Mouse (Mus musculus) kidney, adult 2 months (tissue): Measurements from ENCODE around the gene Ak1. TPM values are rescaled to one million over a fixed set of nuclear protein-coding genes. Genes with fewer than 3 reads are reported as not detected.

ENCODE experiments used
- DNase-seq: peaks from one replicate; pipeline ENCODE4 v3.0.0; 2021
- H3K27ac ChIP-seq: fragments of 200-500 bp; 2 replicates; pipeline ENCODE4 v1.5.1; 2012; ENCODE audit warnings: low read depth, low read length, control low read depth, inconsistent platforms; ENCODE audit not compliant: insufficient read depth
- H3K27me3 ChIP-seq: fragments of 200-500 bp; replicated peaks from 2 replicates; pipeline ENCODE4 v1.6.1; 2012; ENCODE audit warnings: mild to moderate bottlenecking, moderate library complexity, low read length, inconsistent platforms; ENCODE audit not compliant: control insufficient read depth, insufficient read depth
- H3K36me3 ChIP-seq: fragments of 200-500 bp; 2 replicates; pipeline ENCODE4 v1.6.1; 2012; ENCODE audit warnings: mild to moderate bottlenecking, moderate library complexity, low read length, inconsistent platforms; ENCODE audit not compliant: control insufficient read depth, insufficient read depth
- H3K4me1 ChIP-seq: fragments of 200-500 bp; 2 replicates; pipeline ENCODE4 v1.6.1; 2011; ENCODE audit warnings: low read length; ENCODE audit not compliant: control insufficient read depth, insufficient read depth
- H3K4me3 ChIP-seq: fragments of 200-500 bp; 2 replicates; pipeline ENCODE4 v1.5.1; 2011; ENCODE audit warnings: mild to moderate bottlenecking, low read depth, low read length, control low read depth; ENCODE audit not compliant: insufficient read depth
- CTCF ChIP-seq: fragments of 200-500 bp; conservative IDR thresholded peaks from 2 replicates; pipeline ENCODE4 v1.5.1; 2011; ENCODE audit warnings: low read depth, mild to moderate bottlenecking, control low read depth, low read length, moderate library complexity, mixed read lengths; ENCODE audit not compliant: insufficient read depth, insufficient read length
- POLR2A ChIP-seq: fragments of 200-500 bp; IDR thresholded peaks from one replicate; pipeline ENCODE4 v1.6.1; 2011; ENCODE audit warnings: low read depth, low read length, control low read depth
- WGBS: fragments of 180-500 bp; shearing (Covaris S2); methylation state at CpG from one replicate; pipeline ENCODE4 v1.1.7; 2018; 5-methylcytosine and 5-hydroxymethylcytosine counted together
- polyA plus RNA-seq: library from polyadenylated mRNA; depleted of rRNA; stranded (reverse); fragments of >200 nt; gene quantifications from 2 replicates; pipeline ENCODE4 v1.2.3, GENCODE M21; 2012

The Ak1 gene
- polyA plus RNA-seq, 1 experiment = 47.4 TPM

DNA sequence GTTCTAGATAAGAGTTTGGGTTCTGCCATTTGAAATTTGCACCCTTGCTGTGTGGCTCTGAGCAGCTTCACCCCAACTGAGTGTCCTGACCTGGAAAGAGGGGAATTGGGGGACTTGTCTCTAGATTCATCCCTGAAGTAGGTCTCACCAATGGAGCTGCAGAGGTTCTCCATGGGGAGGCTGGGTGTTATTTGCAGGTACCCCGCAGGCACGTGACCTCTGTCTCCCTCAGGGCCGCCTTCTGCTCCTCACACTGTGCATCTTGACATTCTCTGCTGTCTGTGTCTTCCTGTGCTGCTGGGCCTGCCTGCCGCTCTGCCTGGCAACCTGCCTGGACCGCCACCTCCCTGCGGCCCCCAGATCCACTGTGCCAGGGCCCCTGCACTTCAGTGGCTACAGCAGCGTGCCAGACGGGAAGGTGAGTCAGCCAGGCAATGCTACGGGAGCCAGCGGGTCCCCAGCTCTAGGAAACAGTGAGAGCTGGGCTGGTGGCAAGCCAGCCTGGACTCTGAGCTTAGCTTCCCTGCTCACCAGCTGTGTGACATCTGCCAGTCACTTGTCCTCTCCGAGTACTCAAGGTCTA is 32.3 kb upstream of the Ak1 start:
- H3K4me1 ChIP-seq = no peaks in the 10 kb centered on the region
- WGBS = 71% methylated on average over 11 of the region's 11 CpGs
- H3K27ac ChIP-seq = no peak overlapping the region
- H3K27me3 ChIP-seq = no peaks in the 10 kb centered on the region
- H3K4me3 ChIP-seq = no peak overlapping the region
- no peaks in the 10 kb centered on the region for H3K36me3 ChIP-seq
- DNase-seq = peak; percentile 69
- TF ChIP-seq POLR2A = no peak
- TF ChIP-seq CTCF = no peak

DNA sequence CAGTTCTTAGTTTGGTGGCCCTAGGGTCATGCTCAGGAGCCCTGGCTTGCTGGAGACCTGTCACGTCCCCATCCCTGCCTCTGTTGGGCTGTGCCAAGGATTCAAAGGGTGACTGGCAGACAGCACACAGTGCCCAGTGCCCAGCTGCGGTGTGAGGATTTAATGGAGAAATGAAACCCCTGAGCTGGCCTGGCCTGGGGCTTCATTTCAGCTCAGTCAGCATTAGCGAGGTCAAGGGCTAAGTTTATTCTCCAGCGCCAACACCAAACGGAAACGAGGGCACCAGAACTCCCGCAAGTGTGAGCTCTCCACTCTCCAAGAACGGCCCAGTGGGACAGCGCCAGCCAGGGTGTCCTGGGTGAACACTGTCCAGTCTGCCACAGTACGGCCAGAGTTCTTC is 31.3 kb upstream of the Ak1 start:
- no peaks in the 10 kb centered on the region for H3K4me1 ChIP-seq
- TF ChIP-seq POLR2A = no peak
- no peak for TF ChIP-seq CTCF
- H3K27ac ChIP-seq = no peak overlapping the region
- WGBS = 47% methylated on average over 10 of the region's 10 CpGs
- H3K36me3 ChIP-seq = no peaks in the 10 kb centered on the region
- DNase-seq = peak; percentile 29
- H3K27me3 ChIP-seq = no peaks in the 10 kb centered on the region
- no peak overlapping the region for H3K4me3 ChIP-seq

DNA sequence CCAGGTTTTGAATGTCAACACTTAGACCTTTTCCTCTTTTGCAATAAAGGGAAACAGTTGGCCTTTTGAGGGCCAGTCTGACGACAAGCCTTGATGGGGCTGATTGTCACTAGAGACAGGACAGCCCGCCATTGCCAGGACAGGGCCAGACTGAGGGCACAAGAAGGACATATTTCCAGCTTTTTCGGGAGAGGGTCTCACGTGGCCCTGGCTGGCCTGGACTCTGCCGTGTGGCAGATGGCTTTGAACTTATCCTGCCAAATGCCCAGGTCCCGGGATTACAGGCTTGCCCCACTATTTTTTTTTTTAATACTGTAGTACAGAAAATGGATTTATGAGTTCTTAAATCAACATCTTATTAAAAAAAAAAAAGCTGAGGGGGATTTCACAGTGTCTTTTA is 30.3 kb upstream of the Ak1 start:
- H3K27ac ChIP-seq = no peak overlapping the region
- WGBS = 82% methylated on average over 6 of the region's 6 CpGs
- H3K27me3 ChIP-seq = no peaks in the 10 kb centered on the region
- H3K4me3 ChIP-seq = no peak overlapping the region
- H3K4me1 ChIP-seq = no peaks in the 10 kb centered on the region
- H3K36me3 ChIP-seq = no peaks in the 10 kb centered on the region
- DNase-seq = no peak
- TF ChIP-seq CTCF = no peak
- TF ChIP-seq POLR2A = no peak

DNA sequence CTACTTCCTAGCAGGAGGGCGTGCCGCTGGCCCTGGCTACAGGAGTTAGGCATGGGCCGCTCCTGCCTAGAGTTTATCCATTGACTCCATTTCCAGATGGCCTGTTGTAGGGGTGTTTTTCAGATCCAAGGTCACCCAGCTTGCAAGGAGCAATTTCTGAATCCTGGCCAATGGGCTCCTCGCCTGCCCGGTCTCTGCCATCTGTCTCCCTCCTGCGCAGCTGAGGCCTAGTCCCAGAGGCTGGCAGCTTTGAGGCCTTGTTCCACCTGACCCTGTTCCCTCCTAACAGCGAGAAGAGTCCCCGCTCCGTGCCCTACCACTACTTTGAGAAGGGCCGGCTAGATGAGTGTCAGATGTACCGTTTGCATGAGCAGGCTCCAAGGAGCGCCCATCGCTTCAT is 24.8 kb upstream of the Ak1 start:
- H3K36me3 ChIP-seq = no peaks in the 10 kb centered on the region
- TF ChIP-seq CTCF = no peak
- no peak for TF ChIP-seq POLR2A
- no peaks in the 10 kb centered on the region for H3K27me3 ChIP-seq
- H3K4me1 ChIP-seq = no peaks in the 10 kb centered on the region
- no peak overlapping the region for H3K27ac ChIP-seq
- no peak overlapping the region for H3K4me3 ChIP-seq
- 94% methylated on average over 13 of the region's 13 CpGs for WGBS
- DNase-seq = no peak

DNA sequence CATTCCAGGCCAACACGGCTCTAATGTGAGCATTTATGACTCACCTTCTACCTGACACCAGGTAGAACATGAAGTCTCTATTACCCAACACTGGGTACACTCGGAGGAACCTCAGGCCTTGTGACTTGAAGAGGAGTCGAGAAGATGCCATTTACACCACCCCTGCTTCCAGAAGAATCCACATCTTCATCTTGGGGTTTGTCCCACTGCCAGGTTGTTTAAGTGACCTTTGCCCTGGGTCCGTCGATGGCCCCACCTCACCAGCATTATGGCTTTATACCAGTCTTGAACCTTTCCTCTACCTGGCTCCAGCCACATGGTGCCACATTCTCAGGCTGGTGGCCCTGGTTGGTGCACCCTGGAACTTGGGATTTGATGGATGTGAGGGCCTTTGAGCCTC is 24.3 kb upstream of the Ak1 start:
- Histone ChIP-seq H3K27me3 (no peaks in the 10 kb centered on the region), H3K4me1 (no peaks in the 10 kb centered on the region), H3K27ac (no peak overlapping the region), H3K4me3 (no peak overlapping the region), H3K36me3 (no peaks in the 10 kb centered on the region)
- TF ChIP-seq CTCF = no peak
- TF ChIP-seq POLR2A = no peak
- WGBS = 83% methylated on average over 5 of the region's 5 CpGs
- no peak for DNase-seq

DNA sequence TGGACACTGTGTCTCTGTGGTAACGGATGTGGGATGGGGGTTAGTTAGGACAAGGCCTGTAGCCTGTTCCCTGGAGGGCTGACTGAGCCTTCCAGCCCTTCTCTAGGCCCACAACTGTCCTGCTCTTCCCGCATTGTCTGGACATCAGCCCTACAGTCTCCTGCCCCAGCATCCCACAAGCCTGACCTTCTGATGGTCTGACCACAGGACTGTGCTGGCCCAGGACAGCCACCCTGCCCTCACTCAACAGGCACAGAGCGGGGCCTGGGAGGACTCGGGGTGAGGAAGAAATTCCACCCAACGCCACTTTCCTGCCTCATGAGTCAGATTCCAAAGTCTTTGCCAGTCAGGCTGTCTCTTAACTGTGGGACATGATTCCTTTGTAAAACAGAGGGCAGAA is 23.9 kb upstream of the Ak1 start:
- Histone ChIP-seq H3K4me3 (no peak overlapping the region), H3K27ac (no peak overlapping the region), H3K4me1 (no peaks in the 10 kb centered on the region), H3K27me3 (no peaks in the 10 kb centered on the region), H3K36me3 (no peaks in the 10 kb centered on the region)
- WGBS = 82% methylated on average over 5 of the region's 5 CpGs
- TF ChIP-seq POLR2A = no peak
- no peak for TF ChIP-seq CTCF
- no peak for DNase-seq

DNA sequence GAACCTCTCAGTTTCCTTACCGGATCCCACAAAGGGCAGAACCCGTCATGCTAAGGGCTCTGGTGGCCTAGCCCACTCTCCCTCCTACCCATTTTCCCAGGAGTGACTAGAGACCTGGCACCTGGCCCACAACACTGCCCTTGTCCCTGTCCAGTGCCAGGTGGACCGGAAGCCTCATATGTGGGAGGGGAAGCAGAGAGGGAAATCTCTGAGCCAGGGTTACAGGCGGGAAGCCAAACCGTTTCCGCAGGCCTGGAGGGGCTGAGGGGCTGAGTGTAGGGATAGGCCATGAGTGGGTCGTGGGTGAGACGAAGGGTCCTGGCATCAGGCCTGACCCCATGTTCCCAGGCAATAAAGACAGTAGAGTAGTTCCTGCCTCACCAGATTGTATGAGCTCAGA is 23.1 kb upstream of the Ak1 start:
- Histone ChIP-seq H3K4me1 (no peaks in the 10 kb centered on the region), H3K27me3 (no peaks in the 10 kb centered on the region), H3K36me3 (no peaks in the 10 kb centered on the region), H3K4me3 (no peak overlapping the region), H3K27ac (no peak overlapping the region)
- DNase-seq = peak; percentile 56
- TF ChIP-seq CTCF = no peak
- TF ChIP-seq POLR2A = no peak
- WGBS = 52% methylated on average over 8 of the region's 8 CpGs

DNA sequence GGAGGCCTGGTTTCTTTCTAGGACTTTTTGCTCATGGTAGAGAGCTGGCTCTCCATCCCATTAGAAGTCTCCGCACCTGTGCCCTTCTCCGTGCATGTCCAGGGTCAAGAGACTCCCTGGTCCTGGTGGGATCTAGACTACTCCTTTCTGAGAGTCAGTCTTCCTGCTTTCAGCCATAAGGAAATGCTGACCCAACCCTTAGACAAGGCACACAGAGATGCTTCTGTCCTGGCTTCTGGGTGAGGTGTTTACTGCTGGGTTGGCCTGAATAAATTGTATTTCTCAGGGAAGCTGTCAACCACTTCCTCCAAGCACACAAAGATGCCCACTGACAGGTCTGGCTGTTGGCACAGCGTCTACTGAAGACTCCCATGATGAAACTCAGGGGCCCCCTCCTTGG is 22.1 kb upstream of the Ak1 start, which contains the start of gene St6galnac6:
St6galnac6 (plus strand) TSS at position 301 of the 400 bp plus-strand sequence.
- no peaks in the 10 kb centered on the region for H3K4me1 ChIP-seq
- 86% methylated on average over 3 of the region's 3 CpGs for WGBS
- no peak within 1 kb of the TSS for H3K4me3 ChIP-seq
- H3K27me3 ChIP-seq = no peaks in the 10 kb centered on the region
- no peak for DNase-seq
- H3K27ac ChIP-seq = no peak within 1 kb of the TSS
- no peaks in the 10 kb centered on the region for H3K36me3 ChIP-seq
- TF ChIP-seq POLR2A = no peak
- TF ChIP-seq CTCF = no peak
